Mouse (Mus musculus) testis, adult 2 months (tissue): ENCODE data around the gene Igsf8. TPM values are rescaled to one million over a fixed set of nuclear protein-coding genes. Genes with fewer than 3 reads are reported as not detected.

Experiments used
- H3K27ac ChIP-seq: fragments of 200-500 bp; 2 replicates; pipeline ENCODE4 v1.5.1; 2012; ENCODE audit warnings: low read depth, low read length; ENCODE audit not compliant: control insufficient read depth, insufficient read depth
- H3K27me3 ChIP-seq: fragments of 200-500 bp; 2 replicates; pipeline ENCODE4 v1.6.1; 2012; ENCODE audit warnings: mild to moderate bottlenecking, low read length, moderate library complexity; ENCODE audit not compliant: control insufficient read depth, insufficient read depth
- H3K36me3 ChIP-seq: fragments of 200-500 bp; 2 replicates; pipeline ENCODE4 v1.6.1; 2012; ENCODE audit warnings: mild to moderate bottlenecking, low read length; ENCODE audit not compliant: control insufficient read depth, insufficient read depth
- H3K4me1 ChIP-seq: fragments of 200-500 bp; 2 replicates; pipeline ENCODE4 v1.6.1; 2012; ENCODE audit warnings: low read length; ENCODE audit not compliant: control insufficient read depth, insufficient read depth
- H3K4me3 ChIP-seq: fragments of 200-500 bp; 2 replicates; pipeline ENCODE4 v1.5.1; 2012; ENCODE audit warnings: low read depth, mild to moderate bottlenecking, low read length, moderate library complexity, mixed read lengths; ENCODE audit not compliant: control insufficient read depth
- CTCF ChIP-seq: fragments of 200-500 bp; IDR thresholded peaks from 2 replicates; pipeline ENCODE4 v1.5.1; 2012; ENCODE audit warnings: low read depth, mild to moderate bottlenecking, inconsistent platforms, low read length, moderate library complexity; ENCODE audit not compliant: control insufficient read depth, insufficient read depth, insufficient replicate concordance
- POLR2A ChIP-seq: fragments of 200-500 bp; IDR thresholded peaks from 2 replicates; pipeline ENCODE4 v1.6.1; 2012; ENCODE audit warnings: low read depth, mild to moderate bottlenecking, inconsistent platforms, low read length, moderate library complexity; ENCODE audit not compliant: control insufficient read depth
- polyA plus RNA-seq: library from polyadenylated mRNA; depleted of rRNA; stranded (reverse); fragments of >200 nt; gene quantifications from 2 replicates; pipeline ENCODE4 v1.2.3, GENCODE M21; 2012; rRNA removed

Igsf8 gene
- polyA plus RNA-seq, 1 experiment, result 52.2 TPM

- Histone ChIP-seq H3K27ac (no peak overlapping the region), H3K27me3 (no peaks in the 10 kb centered on the region), H3K4me3 (no peak overlapping the region), H3K4me1 (peaks cover 3% of the 10 kb centered on the region; the same call in 1 of the 2 replicates), H3K36me3 (no peaks in the 10 kb centered on the region)
- TF ChIP-seq POLR2A, result no peak
- peak; percentile 86; the same call in 1 of the 2 replicates for TF ChIP-seq CTCF
Observed at GRCm38 (mm10) chr1:172357550-172357949, 96.1 kb downstream of the Igsf8 start.

- peaks cover 3% of the 10 kb centered on the region; the same call in 1 of the 2 replicates for H3K4me1 ChIP-seq
- no peak overlapping the region for H3K4me3 ChIP-seq
- TF ChIP-seq CTCF, result no peak
- no peak for TF ChIP-seq POLR2A
- no peaks in the 10 kb centered on the region for H3K36me3 ChIP-seq
- no peak overlapping the region for H3K27ac ChIP-seq
- H3K27me3 ChIP-seq, result no peaks in the 10 kb centered on the region
Observed at GRCm38 (mm10) chr1:172358341-172358740, 96.9 kb downstream of the Igsf8 start.

- no peak overlapping the region for H3K27ac ChIP-seq
- TF ChIP-seq POLR2A (no peak), CTCF (peak; percentile 89; the same call in 1 of the 2 replicates)
- H3K36me3 ChIP-seq, result no peaks in the 10 kb centered on the region
- peak overlapping the region; percentile 24; the same call in 1 of the 2 replicates for H3K4me3 ChIP-seq
- no peaks in the 10 kb centered on the region for H3K27me3 ChIP-seq
- peaks cover 2% of the 10 kb centered on the region; the same call in 1 of the 2 replicates for H3K4me1 ChIP-seq
Observed at GRCm38 (mm10) chr1:172364684-172365083, 103.2 kb downstream of the Igsf8 start.

GRCm38 (mm10) chr1:172368768-172369418 lies 107.5 kb downstream of the Igsf8 start:
- Histone ChIP-seq H3K27me3 (no peaks in the 10 kb centered on the region), H3K36me3 (no peaks in the 10 kb centered on the region), H3K27ac (no peak overlapping the region), H3K4me1 (peaks cover 2% of the 10 kb centered on the region), H3K4me3 (no peak overlapping the region; the same call in 1 of the 2 replicates)
- TF ChIP-seq CTCF (peak; percentile 20; the same call in 1 of the 2 replicates), POLR2A (no peak)

Other genes with a start within 250 kb of the Igsf8 start
- 2.6 and 4.6 TPM in 2 replicates for gene Vangl2, start 233.2 kb upstream of the Igsf8 start, polyA plus RNA-seq
- gene Nhlh1, start 204.1 kb upstream of the Igsf8 start, polyA plus RNA-seq, result 0.24 and 0.33 TPM in 2 replicates
- 28.1 and 33.1 TPM in 2 replicates for gene Copa, start 179.1 kb upstream of the Igsf8 start, polyA plus RNA-seq
- 60.5 and 77.9 TPM in 2 replicates for gene Ncstn, start 178.8 kb upstream of the Igsf8 start, polyA plus RNA-seq
- gene Pex19, start 134.9 kb upstream of the Igsf8 start, polyA plus RNA-seq, result 22.3 and 25.8 TPM in 2 replicates
- gene Dcaf8, start 113.6 kb upstream of the Igsf8 start, polyA plus RNA-seq, result 53.2 and 55.6 TPM in 2 replicates
- 15.8 and 17.5 TPM in 2 replicates for gene Pea15a, start 54.8 kb upstream of the Igsf8 start, polyA plus RNA-seq
- 15.0 and 15.8 TPM in 2 replicates for gene Casq1, start 41.8 kb upstream of the Igsf8 start, polyA plus RNA-seq
- 322 and 331 TPM in 2 replicates for gene Atp1a4, start 3.2 kb upstream of the Igsf8 start, polyA plus RNA-seq
- gene Atp1a2, start 36.4 kb downstream of the Igsf8 start, polyA plus RNA-seq, result 12.4 and 17.3 TPM in 2 replicates
- gene Kcnj9, start 67.7 kb downstream of the Igsf8 start, polyA plus RNA-seq, result 40.4 and 41.2 TPM in 2 replicates
- gene Kcnj10, start 79.6 kb downstream of the Igsf8 start, polyA plus RNA-seq, result 0.06 TPM in 2 replicates
- 3.8 and 4.0 TPM in 2 replicates for gene Pigm, start 114.9 kb downstream of the Igsf8 start, polyA plus RNA-seq
- gene Slamf9, start 213.7 kb downstream of the Igsf8 start, polyA plus RNA-seq, result 9.8 and 13.1 TPM in 2 replicates
- 66.1 and 68.5 TPM in 2 replicates for gene Igsf9, start 220.1 kb downstream of the Igsf8 start, polyA plus RNA-seq
- 7.6 and 16.5 TPM in 2 replicates for gene Tagln2, start 238.4 kb downstream of the Igsf8 start, polyA plus RNA-seq